Mouse (Mus musculus): ENCODE results near the gene Gm10471. TPM values are rescaled to one million over a fixed set of nuclear protein-coding genes. Genes with fewer than 3 reads are reported as not detected.
"Not testable (repeated sequence)": the region's sequence is repeated elsewhere in the genome, so short reads cannot be mapped to it uniquely, and the experiment has no call there.

Gm10471 gene
- polyA plus RNA-seq (2012; rRNA removed) (not detected in 2 replicates), polyA plus RNA-seq (2014; fragmentation: Nextera tagmentation; extraction: Ambion mirVana) (not detected in 2 replicates)

GRCm38 (mm10) chr5:26089191-26089590, at the start of gene Gm10471:
Gene Gm10471, minus strand, starts transcription at chr5:26089291.
- not testable (repeated sequence) for H3K27me3 ChIP-seq (ENCODE audit: control insufficient read depth, insufficient read depth, low read length); H3K4me3 ChIP-seq (ENCODE audit: insufficient read depth in 1 of 2, low read depth in 2 of 2, low read length in 2 of 2); H3K9me3 ChIP-seq (ENCODE audit: control insufficient read depth, low read length); DNase-seq (ENCODE audit: low read depth in 3 of 3, low spot score in 3 of 3); ATAC-seq (ENCODE audit: insufficient read depth); H3K4me1 ChIP-seq (replicated peaks; ENCODE audit: control insufficient read depth in 2 of 2, insufficient read depth in 2 of 2, low read length in 1 of 2); H3K4me2 ChIP-seq (ENCODE audit: low read depth); H3K36me3 ChIP-seq (replicated peaks; ENCODE audit: control insufficient read depth, insufficient read depth, low read depth); H3K27ac ChIP-seq; H3K9ac ChIP-seq (replicated peaks)
- 19% methylated on average over 1 of the region's 1 CpGs for WGBS (ENCODE audit: insufficient replicate concordance)

- WGBS (ENCODE audit: insufficient replicate concordance) = no CpG with 5 or more reads among the region's 3 CpGs
- DNase-seq (ENCODE audit: low read depth in 3 of 3, low spot score in 3 of 3); H3K9ac ChIP-seq (replicated peaks); H3K4me3 ChIP-seq (ENCODE audit: insufficient read depth in 1 of 2, low read depth in 2 of 2, low read length in 2 of 2); H3K27me3 ChIP-seq (ENCODE audit: control insufficient read depth, insufficient read depth, low read length); H3K4me1 ChIP-seq (replicated peaks; ENCODE audit: control insufficient read depth in 2 of 2, insufficient read depth in 2 of 2, low read length in 1 of 2); ATAC-seq (ENCODE audit: insufficient read depth); H3K27ac ChIP-seq; H3K4me2 ChIP-seq (ENCODE audit: low read depth); H3K36me3 ChIP-seq (replicated peaks; ENCODE audit: control insufficient read depth, insufficient read depth, low read depth); H3K9me3 ChIP-seq (ENCODE audit: control insufficient read depth, low read length): not testable (repeated sequence)
Observed at GRCm38 (mm10) chr5:26121321-26121720, 32.2 kb upstream of the Gm10471 start, which contains the start of gene Gm10220. Gene Gm10220, minus strand, starts transcription at chr5:26121421.

DNA sequence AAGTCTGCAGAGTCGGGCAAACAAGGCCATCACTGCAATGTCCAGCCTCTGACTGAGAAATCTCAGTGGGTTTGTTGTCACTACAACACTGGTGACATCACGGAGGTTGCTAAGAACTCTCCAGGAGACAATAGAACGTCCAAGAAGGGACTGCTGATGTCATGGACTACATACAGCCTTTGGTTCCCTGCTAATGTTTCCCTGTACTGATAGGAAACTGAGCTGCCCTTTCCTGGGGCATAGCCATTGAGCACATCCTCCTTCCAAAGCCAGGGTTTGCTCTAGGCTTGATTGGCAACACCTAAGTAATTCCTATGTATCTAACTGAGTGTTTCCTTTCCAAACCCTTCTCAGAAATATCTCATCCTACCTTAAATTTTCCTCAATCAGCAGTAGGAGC, 16.2 kb upstream of the Gm10471 start, which contains the start of gene 5031410I06Rik:
TSS of gene 5031410I06Rik (minus strand) at position 101 of the 400 bp plus-strand sequence.
- not testable (repeated sequence) for ATAC-seq (ENCODE audit: insufficient read depth); DNase-seq (ENCODE audit: low read depth in 3 of 3, low spot score in 3 of 3); H3K9me3 ChIP-seq (ENCODE audit: control insufficient read depth, low read length); H3K9ac ChIP-seq (replicated peaks); H3K4me3 ChIP-seq (ENCODE audit: insufficient read depth in 1 of 2, low read depth in 2 of 2, low read length in 2 of 2); H3K27me3 ChIP-seq (ENCODE audit: control insufficient read depth, insufficient read depth, low read length); H3K4me2 ChIP-seq (ENCODE audit: low read depth); H3K36me3 ChIP-seq (replicated peaks; ENCODE audit: control insufficient read depth, insufficient read depth, low read depth); H3K4me1 ChIP-seq (replicated peaks; ENCODE audit: control insufficient read depth in 2 of 2, insufficient read depth in 2 of 2, low read length in 1 of 2); H3K27ac ChIP-seq
- WGBS (ENCODE audit: insufficient replicate concordance) = no CpG with 5 or more reads among the region's 3 CpGs

- ATAC-seq (ENCODE audit: insufficient read depth); H3K27ac ChIP-seq: not testable (repeated sequence)
Observed at GRCm38 (mm10) chr5:26079023-26079422, 10.1 kb downstream of the Gm10471 start.

DNA sequence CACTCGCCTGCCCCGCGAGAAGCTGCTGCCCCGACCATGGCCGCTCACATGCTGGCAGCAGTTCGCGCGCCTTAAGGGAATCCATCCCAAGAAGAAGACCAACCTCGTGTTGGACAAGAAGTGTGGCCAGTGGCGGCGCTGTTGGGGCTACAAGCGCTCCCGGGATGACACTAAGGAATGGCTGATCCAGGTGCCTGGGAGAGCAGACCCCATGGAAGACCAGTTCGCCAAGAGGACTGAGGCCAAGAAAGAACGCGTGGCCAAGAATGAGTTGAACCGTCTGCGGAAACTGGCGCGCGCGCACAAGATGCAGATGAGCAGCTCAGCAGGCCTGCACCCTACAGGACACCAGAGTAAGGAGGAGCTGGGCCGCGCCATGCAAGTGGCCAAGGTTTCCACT, 18.4 kb downstream of the Gm10471 start:
- Histone ChIP-seq H3K4me2 (ENCODE audit: low read depth) (no peak overlapping the region), H3K36me3 (replicated peaks; ENCODE audit: control insufficient read depth, insufficient read depth, low read depth) (no peaks in the 10 kb centered on the region), H3K27me3 (ENCODE audit: control insufficient read depth, insufficient read depth, low read length) (no peaks in the 10 kb centered on the region), H3K4me1 (replicated peaks; ENCODE audit: control insufficient read depth in 2 of 2, insufficient read depth in 2 of 2, low read length in 1 of 2) (no peaks in the 10 kb centered on the region), H3K9ac (replicated peaks) (no peak overlapping the region), H3K9me3 (ENCODE audit: control insufficient read depth, low read length) (no peaks in the 10 kb centered on the region), H3K4me3 (ENCODE audit: insufficient read depth in 1 of 2, low read depth in 2 of 2, low read length in 2 of 2) (no peak overlapping the region), H3K27ac (no peak overlapping the region)
- no peak for TF ChIP-seq CTCF (IDR thresholded peaks at IDR 0.05; ENCODE audit: low read depth)
- TF ChIP-seq EP300 (IDR thresholded peaks at IDR 0.05; ENCODE audit: low read depth) = no peak
- ATAC-seq (ENCODE audit: insufficient read depth) (no peak), DNase-seq (ENCODE audit: low read depth in 3 of 3, low spot score in 3 of 3) (no peak)
- WGBS (ENCODE audit: insufficient replicate concordance) = 77% methylated on average over 24 of the region's 24 CpGs

More at GRCm38 (mm10) chr5:26079023-26079422, 10.1 kb downstream of the Gm10471 start:
- not testable (repeated sequence) for DNase-seq (ENCODE audit: low read depth in 3 of 3, low spot score in 3 of 3); H3K36me3 ChIP-seq (replicated peaks; ENCODE audit: control insufficient read depth, insufficient read depth, low read depth); H3K4me2 ChIP-seq (ENCODE audit: low read depth); H3K9me3 ChIP-seq (ENCODE audit: control insufficient read depth, low read length); H3K9ac ChIP-seq (replicated peaks); H3K4me3 ChIP-seq (ENCODE audit: insufficient read depth in 1 of 2, low read depth in 2 of 2, low read length in 2 of 2); H3K4me1 ChIP-seq (replicated peaks; ENCODE audit: control insufficient read depth in 2 of 2, insufficient read depth in 2 of 2, low read length in 1 of 2); H3K27me3 ChIP-seq (ENCODE audit: control insufficient read depth, insufficient read depth, low read length)

- DNase-seq (ENCODE audit: low read depth in 3 of 3, low spot score in 3 of 3); H3K4me2 ChIP-seq (ENCODE audit: low read depth); H3K9ac ChIP-seq (replicated peaks); H3K27ac ChIP-seq; H3K4me1 ChIP-seq (replicated peaks; ENCODE audit: control insufficient read depth in 2 of 2, insufficient read depth in 2 of 2, low read length in 1 of 2); ATAC-seq (ENCODE audit: insufficient read depth); H3K36me3 ChIP-seq (replicated peaks; ENCODE audit: control insufficient read depth, insufficient read depth, low read depth); H3K4me3 ChIP-seq (ENCODE audit: insufficient read depth in 1 of 2, low read depth in 2 of 2, low read length in 2 of 2); H3K9me3 ChIP-seq (ENCODE audit: control insufficient read depth, low read length); H3K27me3 ChIP-seq (ENCODE audit: control insufficient read depth, insufficient read depth, low read length): not testable (repeated sequence)
- WGBS (ENCODE audit: insufficient replicate concordance) = no CpG with 5 or more reads among the region's 2 CpGs
Observed at GRCm38 (mm10) chr5:26058481-26058880, 30.6 kb downstream of the Gm10471 start, which contains the start of gene Gm7347. Gene Gm7347, minus strand, starts transcription at chr5:26058581.

DNA sequence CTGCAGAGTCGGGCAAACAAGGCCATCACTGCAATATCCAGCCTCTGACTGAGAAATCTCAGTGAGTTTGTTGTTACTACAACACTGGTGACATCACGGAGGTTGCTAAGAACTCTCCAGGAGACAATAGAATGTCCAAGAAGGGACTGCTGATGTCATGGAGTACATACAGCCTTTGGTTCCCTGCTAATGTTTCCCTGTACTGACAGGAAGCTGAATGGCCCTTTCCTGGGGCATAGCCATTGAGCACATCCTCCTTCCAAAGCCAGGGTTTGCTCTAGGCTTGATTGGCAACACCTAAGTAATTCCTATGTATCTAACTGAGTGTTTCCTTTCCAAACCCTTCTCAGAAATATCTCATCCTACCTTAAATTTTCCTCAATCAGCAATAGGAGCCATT, 49.6 kb downstream of the Gm10471 start, which contains the start of gene Speer4a:
TSS of gene Speer4a (minus strand) at position 101 of the 400 bp plus-strand sequence.
- not testable (repeated sequence) for H3K4me2 ChIP-seq (ENCODE audit: low read depth); H3K27me3 ChIP-seq (ENCODE audit: control insufficient read depth, insufficient read depth, low read length); H3K9me3 ChIP-seq (ENCODE audit: control insufficient read depth, low read length); H3K36me3 ChIP-seq (replicated peaks; ENCODE audit: control insufficient read depth, insufficient read depth, low read depth); DNase-seq (ENCODE audit: low read depth in 3 of 3, low spot score in 3 of 3); H3K4me3 ChIP-seq (ENCODE audit: insufficient read depth in 1 of 2, low read depth in 2 of 2, low read length in 2 of 2); H3K27ac ChIP-seq; H3K4me1 ChIP-seq (replicated peaks; ENCODE audit: control insufficient read depth in 2 of 2, insufficient read depth in 2 of 2, low read length in 1 of 2); H3K9ac ChIP-seq (replicated peaks); ATAC-seq (ENCODE audit: insufficient read depth)
- 44% methylated on average over 2 of the region's 2 CpGs for WGBS (ENCODE audit: insufficient replicate concordance)

Measured in liver, embryonic 14.5 days (tissue).